ENCODE assay signal across 23 mouse cellular contexts in genomic region chr8:54806173-54806572, GRCm38 (mm10).
A peak's percentile ranks its signal among the peaks of the same experiment; 100 is the strongest.
DNase-seq lines count a peak whose midpoint lies in the region; ATAC-seq lines count a peak whose summit lies in the region.
"Had no signal": no experiment of that assay in that cellular context is flagged by ENCODE, and none has a peak within 500 bp of the region (broad histone marks: within the 10 kb centered on the region; RNA-seq: fewer than 3 reads in every experiment).

No protein-coding gene starts in this region.

- no peaks in the 10 kb centered on the region for H3K36me3 ChIP-seq in forebrain, embryonic 13.5 days (ENCODE audit: poor library complexity, severe bottlenecking)
- no peaks in the 10 kb centered on the region for H3K36me3 ChIP-seq in forebrain, embryonic 12.5 days (replicated peaks)
- no peaks in the 10 kb centered on the region for H3K36me3 ChIP-seq in midbrain, embryonic 14.5 days (ENCODE audit: control insufficient read depth, insufficient read depth, low read length)
- H3K36me3 ChIP-seq in midbrain, embryonic 10.5 days, result no peaks in the 10 kb centered on the region
- H3K36me3 ChIP-seq: embryonic facial prominence, embryonic 15.5 days; G1E; heart, embryonic 15.5 days had no signal

- no peak for DNase-seq in frontal cortex, postnatal 36 days (ENCODE audit: low spot score in 2 of 2)
- DNase-seq in midbrain, embryonic 14.5 days, result peak; percentile 21
- no peak for DNase-seq in midbrain, embryonic 10.5 days (ENCODE audit: low spot score)
- DNase-seq in kidney, adult 9 months, result no peak
- DNase-seq: adrenal gland, postnatal 10 days; B cell, adult 2 months; cerebellum, adult 18-20 months; cerebellum, postnatal 14 days; embryo, embryonic 11 days; gastrocnemius, postnatal 10 days; heart, adult 18-20 months; heart, postnatal 14 days; kidney, adult 2 months had no signal

- 69% methylated on average over 6 of the region's 6 CpGs for WGBS in forebrain, embryonic 13.5 days
- WGBS in forebrain, embryonic 12.5 days, result 81% methylated on average over 6 of the region's 6 CpGs
- WGBS in midbrain, embryonic 14.5 days, result 77% methylated on average over 6 of the region's 6 CpGs
- WGBS in midbrain, embryonic 10.5 days, result 91% methylated on average over 6 of the region's 6 CpGs

- ATAC-seq in forebrain, embryonic 13.5 days, result peak; percentile 70
- ATAC-seq in forebrain, embryonic 12.5 days (ENCODE audit: low FRiP score), result no peak
- peak; percentile 85 for ATAC-seq in frontal cortex, adult (ENCODE audit: low TSS enrichment)
- ATAC-seq in midbrain, embryonic 14.5 days (ENCODE audit: low FRiP score, low TSS enrichment), result no peak
- ATAC-seq: CD4-positive, CD25-positive, alpha-beta regulatory T cell, adult 4 months; intestine, embryonic 16.5 days had no signal

- no peaks in the 10 kb centered on the region for H3K9me3 ChIP-seq in forebrain, embryonic 13.5 days (replicated peaks)
- H3K9me3 ChIP-seq in forebrain, embryonic 12.5 days, result no peaks in the 10 kb centered on the region
- H3K9me3 ChIP-seq in midbrain, embryonic 14.5 days (ENCODE audit: control insufficient read depth, low read length), result no peaks in the 10 kb centered on the region
- H3K9me3 ChIP-seq in midbrain, embryonic 10.5 days (replicated peaks), result no peaks in the 10 kb centered on the region
- H3K9me3 ChIP-seq: embryonic facial prominence, embryonic 15.5 days; G1E; heart, embryonic 15.5 days had no signal

- no peak overlapping the region for H3K27ac ChIP-seq in forebrain, embryonic 13.5 days
- H3K27ac ChIP-seq in forebrain, embryonic 12.5 days, result no peak overlapping the region
- no peak overlapping the region for H3K27ac ChIP-seq in midbrain, embryonic 14.5 days (replicated peaks; ENCODE audit: low read depth, low read length)
- no peak overlapping the region for H3K27ac ChIP-seq in midbrain, embryonic 10.5 days (replicated peaks)
- H3K27ac ChIP-seq: embryonic facial prominence, embryonic 15.5 days; heart, embryonic 15.5 days had no signal

- H3K27me3 ChIP-seq in forebrain, embryonic 13.5 days, result no peaks in the 10 kb centered on the region
- H3K27me3 ChIP-seq in forebrain, embryonic 12.5 days, result no peaks in the 10 kb centered on the region
- no peaks in the 10 kb centered on the region for H3K27me3 ChIP-seq in midbrain, embryonic 14.5 days (ENCODE audit: control insufficient read depth, insufficient read depth, low read length)
- H3K27me3 ChIP-seq in midbrain, embryonic 10.5 days (ENCODE audit: low read depth, poor library complexity, severe bottlenecking), result no peaks in the 10 kb centered on the region
- H3K27me3 ChIP-seq: embryonic facial prominence, embryonic 15.5 days; heart, embryonic 15.5 days had no signal

- H3K4me3 ChIP-seq in forebrain, embryonic 13.5 days, result no peak overlapping the region
- no peak overlapping the region for H3K4me3 ChIP-seq in forebrain, embryonic 12.5 days (replicated peaks)
- no peak overlapping the region for H3K4me3 ChIP-seq in midbrain, embryonic 14.5 days (replicated peaks; ENCODE audit: low read depth, low read length)
- H3K4me3 ChIP-seq in midbrain, embryonic 10.5 days, result no peak overlapping the region
- H3K4me3 ChIP-seq: embryonic facial prominence, embryonic 15.5 days; erythroblast, embryonic 14.5 days; heart, embryonic 15.5 days had no signal

- no peak overlapping the region for H3K9ac ChIP-seq in forebrain, embryonic 13.5 days
- H3K9ac ChIP-seq in forebrain, embryonic 12.5 days, result no peak overlapping the region
- no peak overlapping the region for H3K9ac ChIP-seq in midbrain, embryonic 14.5 days (replicated peaks; ENCODE audit: low read length)
- H3K9ac ChIP-seq: embryonic facial prominence, embryonic 15.5 days; heart, embryonic 15.5 days had no signal

- H3K4me1 ChIP-seq in forebrain, embryonic 13.5 days, result peaks cover 5% of the 10 kb centered on the region
- H3K4me1 ChIP-seq in forebrain, embryonic 12.5 days, result peaks cover 3% of the 10 kb centered on the region; the same call in 1 of the 2 replicates
- no peaks in the 10 kb centered on the region for H3K4me1 ChIP-seq in midbrain, embryonic 14.5 days (ENCODE audit: control insufficient read depth, insufficient read depth, low read length)
- H3K4me1 ChIP-seq in midbrain, embryonic 10.5 days, result no peaks in the 10 kb centered on the region
- H3K4me1 ChIP-seq: embryonic facial prominence, embryonic 15.5 days; heart, embryonic 15.5 days had no signal

- no peak overlapping the region for H3K4me2 ChIP-seq in forebrain, embryonic 13.5 days
- no peak overlapping the region for H3K4me2 ChIP-seq in forebrain, embryonic 12.5 days
- no peak overlapping the region for H3K4me2 ChIP-seq in midbrain, embryonic 14.5 days (ENCODE audit: low read length)
- H3K4me2 ChIP-seq: embryonic facial prominence, embryonic 15.5 days; heart, embryonic 11.5 days; heart, embryonic 15.5 days had no signal

Comparison
In these comparisons a context has a peak if more than half of its experiments do, and no peak if none do; other contexts are left out.
1. ATAC-seq: peak in forebrain, embryonic 13.5 days (single experiment) and frontal cortex, adult (single experiment); none in forebrain, embryonic 12.5 days (single experiment) and midbrain, embryonic 14.5 days (single experiment).